Mouse (Mus musculus) kidney, embryonic 14.5 days (tissue): ENCODE measurements at regions not wholly inside any gene's neighbourhood (a gene's known extent, or its start where the extent isn't known, plus 50 kb on each side); places are given as distances from the start of the nearest gene placed in this dataset.

Source experiments
- ATAC-seq: fragments of 200-750 bp; cut with Nextera tagmentation; 2 replicates; pipeline ENCODE4 v1.8.0; 2017; ENCODE audit warnings: moderate number of reproducible peaks, mild to moderate bottlenecking, moderate TSS enrichment, moderate library complexity; ENCODE audit not compliant: low FRiP score, low TSS enrichment
- H3K27ac ChIP-seq: fragments of 300-500 bp; sonication (generic); 2 replicates; pipeline ENCODE4 v1.5.1; 2014; ENCODE audit warnings: low read depth, mild to moderate bottlenecking, low read length, moderate library complexity, mixed read lengths
- H3K27me3 ChIP-seq: fragments of 300-500 bp; sonication (generic); 2 replicates; pipeline ENCODE4 v1.6.1; 2014; ENCODE audit warnings: mild to moderate bottlenecking, low read length; ENCODE audit not compliant: control insufficient read depth, insufficient read depth
- H3K36me3 ChIP-seq: fragments of 300-500 bp; sonication (generic); 2 replicates; pipeline ENCODE4 v1.6.1; 2014; ENCODE audit warnings: low read length, mixed read lengths; ENCODE audit not compliant: control insufficient read depth, insufficient read depth
- H3K4me1 ChIP-seq: fragments of 300-500 bp; sonication (generic); 2 replicates; pipeline ENCODE4 v1.6.1; 2014; ENCODE audit warnings: low read length, mixed read lengths; ENCODE audit not compliant: control insufficient read depth, insufficient read depth
- H3K4me2 ChIP-seq: fragments of 300-500 bp; sonication (generic); replicated peaks from 2 replicates; pipeline ENCODE4 v1.6.1; 2014; ENCODE audit warnings: low read depth, mild to moderate bottlenecking, low read length
- H3K4me3 ChIP-seq: fragments of 300-500 bp; sonication (generic); 2 replicates; pipeline ENCODE4 v1.5.1; 2014; ENCODE audit warnings: mild to moderate bottlenecking, low read length
- H3K9ac ChIP-seq: fragments of 300-500 bp; sonication (generic); 2 replicates; pipeline ENCODE4 v1.6.1; 2014; ENCODE audit warnings: low read depth, mild to moderate bottlenecking, low read length, moderate library complexity
- H3K9me3 ChIP-seq: fragments of 300-500 bp; sonication (generic); 2 replicates; pipeline ENCODE4 v1.6.1; 2016; ENCODE audit warnings: low read length; ENCODE audit not compliant: control insufficient read depth
- WGBS: fragments of 180-500 bp; shearing (Covaris S2); extraction: QIAGEN DNeasy Blood & Tissue Kit; methylation state at CpG from one replicate; pipeline ENCODE4 v1.1.7; 2014; 5-methylcytosine and 5-hydroxymethylcytosine counted together

GRCm38 (mm10) chr11:71422291-71422840, 191.8 kb upstream of the Nlrp1b start:
- WGBS, result 50% methylated on average over 2 of the region's 2 CpGs
- Histone ChIP-seq H3K4me3 (no peak overlapping the region), H3K27me3 (no peaks in the 10 kb centered on the region), H3K36me3 (no peaks in the 10 kb centered on the region), H3K4me1 (no peaks in the 10 kb centered on the region), H3K4me2 (no peak overlapping the region), H3K9me3 (no peaks in the 10 kb centered on the region), H3K9ac (no peak overlapping the region), H3K27ac (no peak overlapping the region)
- no peak for ATAC-seq

- H3K9me3 ChIP-seq, result no peaks in the 10 kb centered on the region
- H3K9ac ChIP-seq, result no peak overlapping the region
- no peak overlapping the region for H3K27ac ChIP-seq
- no peak overlapping the region for H3K4me3 ChIP-seq
- H3K4me1 ChIP-seq, result no peaks in the 10 kb centered on the region
- no peak overlapping the region for H3K4me2 ChIP-seq
- no peaks in the 10 kb centered on the region for H3K36me3 ChIP-seq
- 69% methylated on average over 3 of the region's 3 CpGs for WGBS
- no peak for ATAC-seq
- H3K27me3 ChIP-seq, result no peaks in the 10 kb centered on the region
Measured at GRCm38 (mm10) chr11:71423242-71423641, 192.7 kb upstream of the Nlrp1b start.

- Histone ChIP-seq H3K9me3 (no peaks in the 10 kb centered on the region), H3K4me2 (no peak overlapping the region), H3K4me3 (no peak overlapping the region), H3K36me3 (no peaks in the 10 kb centered on the region), H3K27ac (no peak overlapping the region), H3K9ac (no peak overlapping the region), H3K27me3 (no peaks in the 10 kb centered on the region), H3K4me1 (no peaks in the 10 kb centered on the region)
- ATAC-seq, result no peak
- 69% methylated on average over 5 of the region's 5 CpGs for WGBS
Measured at GRCm38 (mm10) chr11:71424879-71425278, 194.3 kb upstream of the Nlrp1b start.

GRCm38 (mm10) chr11:71429739-71430138, 199.2 kb upstream of the Nlrp1b start:
- peak overlapping the region; percentile 21 for H3K4me2 ChIP-seq
- H3K9ac ChIP-seq, result no peak overlapping the region
- H3K9me3 ChIP-seq, result no peaks in the 10 kb centered on the region
- H3K4me1 ChIP-seq, result no peaks in the 10 kb centered on the region
- 41% methylated on average over 22 of the region's 22 CpGs for WGBS
- peak; percentile 46; the same call in 1 of the 2 replicates for ATAC-seq
- no peak overlapping the region for H3K4me3 ChIP-seq
- H3K27ac ChIP-seq, result no peak overlapping the region
- H3K36me3 ChIP-seq, result no peaks in the 10 kb centered on the region
- H3K27me3 ChIP-seq, result no peaks in the 10 kb centered on the region

GRCm38 (mm10) chr11:71434241-71434640, 203.7 kb upstream of the Nlrp1b start:
- Histone ChIP-seq H3K9ac (no peak overlapping the region), H3K4me2 (no peak overlapping the region), H3K36me3 (no peaks in the 10 kb centered on the region), H3K4me3 (no peak overlapping the region), H3K9me3 (no peaks in the 10 kb centered on the region), H3K27me3 (no peaks in the 10 kb centered on the region), H3K27ac (no peak overlapping the region), H3K4me1 (no peaks in the 10 kb centered on the region)
- ATAC-seq, result no peak
- 55% methylated on average over 6 of the region's 6 CpGs for WGBS

GRCm38 (mm10) chr11:71434886-71435285, 204.4 kb upstream of the Nlrp1b start:
- Histone ChIP-seq H3K9ac (no peak overlapping the region), H3K4me2 (no peak overlapping the region), H3K4me1 (no peaks in the 10 kb centered on the region), H3K36me3 (no peaks in the 10 kb centered on the region), H3K9me3 (no peaks in the 10 kb centered on the region), H3K27me3 (no peaks in the 10 kb centered on the region), H3K27ac (no peak overlapping the region), H3K4me3 (no peak overlapping the region)
- WGBS, result 88% methylated on average over 5 of the region's 5 CpGs
- ATAC-seq, result no peak

- 0 out of 2 replicates have a peak, but pooled peaks cover 3% of the 10 kb centered on the region for H3K4me1 ChIP-seq
- ATAC-seq, result no peak
- WGBS, result 77% methylated on average over 8 of the region's 8 CpGs
Measured at GRCm38 (mm10) chr11:71435745-71436144, 205.2 kb upstream of the Nlrp1b start.

GRCm38 (mm10) chr11:71436335-71436734, 205.8 kb upstream of the Nlrp1b start:
- Histone ChIP-seq H3K9ac (no peak overlapping the region), H3K27ac (no peak overlapping the region), H3K36me3 (no peaks in the 10 kb centered on the region), H3K4me1 (0 out of 2 replicates have a peak, but pooled peaks cover 3% of the 10 kb centered on the region), H3K4me3 (no peak overlapping the region), H3K4me2 (no peak overlapping the region), H3K27me3 (peaks cover 3% of the 10 kb centered on the region; the same call in 1 of the 2 replicates), H3K9me3 (no peaks in the 10 kb centered on the region)
- 90% methylated on average over 1 of the region's 1 CpGs for WGBS
- no peak for ATAC-seq

More at GRCm38 (mm10) chr11:71435745-71436144, 205.2 kb upstream of the Nlrp1b start:
- Histone ChIP-seq H3K36me3 (no peaks in the 10 kb centered on the region), H3K9me3 (no peaks in the 10 kb centered on the region), H3K4me2 (no peak overlapping the region), H3K27ac (no peak overlapping the region), H3K9ac (no peak overlapping the region), H3K4me3 (no peak overlapping the region), H3K27me3 (peaks cover 3% of the 10 kb centered on the region; the same call in 1 of the 2 replicates)

GRCm38 (mm10) chr11:71436801-71437200, 206.3 kb upstream of the Nlrp1b start:
- 40% methylated on average over 2 of the region's 2 CpGs for WGBS
- H3K27me3 ChIP-seq, result peaks cover 3% of the 10 kb centered on the region; the same call in 1 of the 2 replicates
- no peaks in the 10 kb centered on the region for H3K36me3 ChIP-seq
- no peak overlapping the region for H3K4me2 ChIP-seq
- H3K4me1 ChIP-seq, result 0 out of 2 replicates have a peak, but pooled peaks cover 3% of the 10 kb centered on the region
- ATAC-seq, result no peak
- H3K27ac ChIP-seq, result no peak overlapping the region
- no peak overlapping the region for H3K9ac ChIP-seq
- H3K4me3 ChIP-seq, result no peak overlapping the region
- no peaks in the 10 kb centered on the region for H3K9me3 ChIP-seq
